Mouse (Mus musculus) intestine, postnatal 0 days (tissue): ENCODE data around the gene Dpep2nb. TPM values are rescaled to one million over a fixed set of nuclear protein-coding genes. Genes with fewer than 3 reads are reported as not detected.
A peak's percentile ranks its signal among the peaks of the same experiment; 100 is the strongest.

Experiments
- ATAC-seq: fragments of 200-750 bp; cut with Nextera tagmentation; 2 replicates; pipeline ENCODE4 v1.8.0; 2017; ENCODE audit warnings: mild to moderate bottlenecking, moderate TSS enrichment, moderate library complexity
- H3K27ac ChIP-seq: fragments of 300-500 bp; sonication (generic); 2 replicates; pipeline ENCODE4 v1.5.1; 2014; ENCODE audit warnings: mild to moderate bottlenecking, low read depth, low read length, moderate library complexity
- H3K27me3 ChIP-seq: fragments of 300-500 bp; sonication (generic); replicated peaks from 2 replicates; pipeline ENCODE4 v1.6.1; 2014; ENCODE audit warnings: low read length, mixed read lengths; ENCODE audit not compliant: control insufficient read depth, insufficient read depth
- H3K36me3 ChIP-seq: fragments of 300-500 bp; sonication (generic); 2 replicates; pipeline ENCODE4 v1.6.1; 2014; ENCODE audit warnings: mild to moderate bottlenecking, moderate library complexity; ENCODE audit not compliant: control insufficient read depth, insufficient read depth
- H3K4me1 ChIP-seq: fragments of 300-500 bp; sonication (generic); replicated peaks from 2 replicates; pipeline ENCODE4 v1.6.1; 2014; ENCODE audit warnings: antibody characterized with exemption, low read length, mixed read lengths; ENCODE audit not compliant: control insufficient read depth, insufficient read depth
- H3K4me2 ChIP-seq: fragments of 300-500 bp; sonication (generic); replicated peaks from 2 replicates; pipeline ENCODE4 v1.6.1; 2014; ENCODE audit warnings: low read depth, mild to moderate bottlenecking, moderate library complexity
- H3K4me3 ChIP-seq: fragments of 300-500 bp; sonication (generic); 2 replicates; pipeline ENCODE4 v1.5.1; 2014; ENCODE audit warnings: low read depth, low read length
- H3K9ac ChIP-seq: fragments of 300-500 bp; sonication (generic); 2 replicates; pipeline ENCODE4 v1.6.1; 2014; ENCODE audit warnings: mild to moderate bottlenecking, low read depth, low read length
- H3K9me3 ChIP-seq: fragments of 300-500 bp; sonication (generic); 2 replicates; pipeline ENCODE4 v1.6.1; 2016; ENCODE audit warnings: mixed run types; ENCODE audit not compliant: control insufficient read depth
- CTCF ChIP-seq: sonication (generic); IDR thresholded peaks from 2 replicates; pipeline ENCODE4 v1.5.1; 2016; ENCODE audit warnings: low read depth, mild to moderate bottlenecking, control low read depth, antibody characterized with exemption, moderate library complexity
- WGBS: fragments of 180-500 bp; shearing (Covaris S2); extraction: QIAGEN DNeasy Blood & Tissue Kit; methylation state at CpG from one replicate; pipeline ENCODE4 v1.1.7; 2014; 5-methylcytosine and 5-hydroxymethylcytosine counted together
- polyA plus RNA-seq: library from polyadenylated mRNA; unstranded; fragments of >200 nt; fragmentation: Nextera tagmentation; extraction: Ambion mirVana; gene quantifications from 2 replicates; pipeline ENCODE4 v1.2.1, GENCODE M21; 2015

The Dpep2nb gene
- polyA plus RNA-seq, 1 experiment from 2014 or later: not detected

DNA sequence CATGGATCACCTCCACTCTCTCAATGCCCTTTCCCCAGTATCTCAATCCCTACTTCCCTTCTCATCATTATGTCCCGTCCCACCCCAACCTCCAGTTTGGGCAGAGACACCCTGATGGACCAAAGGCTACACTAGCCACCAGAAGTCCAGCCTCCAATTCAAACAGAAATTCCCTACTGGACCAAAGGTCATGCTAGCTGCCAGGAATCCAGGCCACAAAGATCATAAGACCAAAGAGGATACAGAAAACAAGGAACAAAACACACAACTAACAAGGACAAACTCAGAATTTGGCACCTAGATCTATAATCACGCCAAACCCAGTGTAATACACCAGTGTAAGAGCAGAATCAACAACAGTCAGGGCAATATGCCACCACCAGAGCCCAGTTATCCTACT lies 6.8 kb downstream of the Dpep2nb start:
- Histone ChIP-seq H3K27ac (no peak overlapping the region), H3K4me1 (no peaks in the 10 kb centered on the region), H3K27me3 (no peaks in the 10 kb centered on the region), H3K4me2 (no peak overlapping the region), H3K36me3 (no peaks in the 10 kb centered on the region), H3K9me3 (no peaks in the 10 kb centered on the region), H3K4me3 (no peak overlapping the region), H3K9ac (no peak overlapping the region)
- TF ChIP-seq CTCF: no peak
- 83% methylated on average over 2 of the region's 2 CpGs for WGBS
- no peak for ATAC-seq

DNA sequence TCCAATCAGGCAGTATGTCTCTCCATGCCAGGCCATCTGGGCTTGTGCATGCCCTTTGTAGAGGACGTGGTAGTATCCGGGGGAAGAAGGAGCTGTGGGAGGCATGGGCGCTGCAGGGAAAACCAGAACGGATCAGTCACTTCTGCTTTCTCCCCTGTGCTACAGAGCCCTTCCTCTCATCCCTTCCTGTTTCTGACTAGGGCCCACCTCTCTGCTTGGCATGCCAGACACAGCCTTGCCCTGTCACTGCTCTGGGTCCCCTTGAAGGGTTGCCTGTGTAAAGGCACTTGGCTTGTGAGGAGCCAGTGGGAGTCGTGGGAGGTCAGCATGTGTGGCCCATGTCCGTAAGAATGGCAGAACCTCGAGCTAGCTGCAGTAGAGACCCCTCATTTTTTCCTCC lies 9.4 kb downstream of the Dpep2nb start:
- 71% methylated on average over 7 of the region's 7 CpGs for WGBS
- Histone ChIP-seq H3K4me2 (no peak overlapping the region), H3K9me3 (no peaks in the 10 kb centered on the region), H3K36me3 (no peaks in the 10 kb centered on the region), H3K27me3 (no peaks in the 10 kb centered on the region), H3K9ac (no peak overlapping the region), H3K4me1 (no peaks in the 10 kb centered on the region), H3K4me3 (no peak overlapping the region), H3K27ac (no peak overlapping the region)
- TF ChIP-seq CTCF: no peak
- no peak for ATAC-seq

DNA sequence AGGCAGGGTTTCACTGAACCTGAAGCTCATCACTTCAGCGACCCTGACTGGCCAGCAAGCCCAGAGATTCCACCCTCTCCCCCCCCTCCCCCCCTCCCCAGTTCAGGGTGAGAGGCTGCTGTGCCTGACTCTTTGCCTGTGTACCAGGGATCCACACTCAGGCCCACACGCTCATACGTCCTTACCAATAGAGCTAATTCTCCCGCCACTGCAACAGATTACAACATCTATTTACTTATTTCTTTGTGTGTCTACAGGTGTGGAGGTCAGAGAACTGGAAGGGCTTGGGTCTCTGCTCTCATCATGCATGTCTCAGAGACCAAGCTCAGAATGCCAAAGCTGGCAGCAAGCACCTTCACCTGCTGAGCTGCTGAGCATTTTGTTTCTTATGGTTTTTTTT lies 12.5 kb downstream of the Dpep2nb start:
- 54% methylated on average over 4 of the region's 4 CpGs for WGBS

DNA sequence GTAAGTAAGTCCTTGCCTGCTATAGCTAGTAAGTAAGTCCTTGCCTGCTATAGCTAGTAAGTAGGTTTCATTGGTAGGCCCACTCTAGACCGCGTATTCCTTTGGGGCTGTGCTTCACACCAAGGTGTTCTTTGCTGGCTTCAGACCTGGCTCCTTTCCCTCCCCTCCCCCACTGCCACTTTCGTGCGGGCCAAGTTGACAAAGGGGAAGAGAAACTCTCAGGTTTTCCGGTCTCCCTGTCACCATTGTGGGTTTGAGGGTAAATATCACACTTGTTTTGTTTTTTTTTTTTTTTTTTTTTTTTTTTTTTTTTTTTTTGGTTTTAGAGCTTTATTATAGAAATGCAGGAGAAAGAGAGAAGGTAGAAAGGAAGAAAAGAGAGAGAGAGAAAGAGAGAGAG lies 13.3 kb downstream of the Dpep2nb start:
- no peak for TF ChIP-seq CTCF
- Histone ChIP-seq H3K4me1 (no peaks in the 10 kb centered on the region), H3K9ac (no peak overlapping the region), H3K27ac (no peak overlapping the region), H3K9me3 (no peaks in the 10 kb centered on the region), H3K27me3 (no peaks in the 10 kb centered on the region), H3K4me3 (no peak overlapping the region), H3K4me2 (no peak overlapping the region), H3K36me3 (no peaks in the 10 kb centered on the region)
- no peak for ATAC-seq
- 66% methylated on average over 5 of the region's 5 CpGs for WGBS

More for the DNA sequence above, 12.5 kb downstream of the Dpep2nb start:
- H3K27ac ChIP-seq: no peak overlapping the region
- H3K27me3 ChIP-seq: no peaks in the 10 kb centered on the region
- no peak overlapping the region for H3K9ac ChIP-seq
- H3K4me3 ChIP-seq: no peak overlapping the region
- H3K9me3 ChIP-seq: no peaks in the 10 kb centered on the region
- no peak for TF ChIP-seq CTCF
- ATAC-seq: no peak
- H3K36me3 ChIP-seq: no peaks in the 10 kb centered on the region
- H3K4me1 ChIP-seq: no peaks in the 10 kb centered on the region
- H3K4me2 ChIP-seq: no peak overlapping the region

DNA sequence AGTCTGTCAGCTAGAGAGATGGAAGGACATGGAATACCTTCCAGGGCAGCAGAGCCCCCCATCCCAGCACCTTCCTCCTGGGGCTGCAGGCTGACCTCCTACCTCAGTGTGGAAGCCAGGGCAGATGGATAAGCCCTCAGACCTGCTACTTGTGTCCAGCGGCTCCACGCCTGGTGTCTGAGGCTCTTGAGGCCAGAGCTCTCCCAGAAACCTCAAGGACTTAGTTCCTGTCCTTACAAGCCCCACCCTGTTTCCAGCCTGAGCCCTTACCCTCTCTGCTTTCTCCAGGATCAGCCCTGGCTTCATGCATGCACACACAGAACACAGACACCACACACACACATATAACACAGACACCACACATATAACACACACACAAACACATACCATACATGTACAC lies 14.2 kb downstream of the Dpep2nb start:
- WGBS: 54% methylated on average over 2 of the region's 2 CpGs
- H3K9ac ChIP-seq: no peak overlapping the region
- H3K4me2 ChIP-seq: peak overlapping the region; percentile 14; the same call in 1 of the 2 replicates

DNA sequence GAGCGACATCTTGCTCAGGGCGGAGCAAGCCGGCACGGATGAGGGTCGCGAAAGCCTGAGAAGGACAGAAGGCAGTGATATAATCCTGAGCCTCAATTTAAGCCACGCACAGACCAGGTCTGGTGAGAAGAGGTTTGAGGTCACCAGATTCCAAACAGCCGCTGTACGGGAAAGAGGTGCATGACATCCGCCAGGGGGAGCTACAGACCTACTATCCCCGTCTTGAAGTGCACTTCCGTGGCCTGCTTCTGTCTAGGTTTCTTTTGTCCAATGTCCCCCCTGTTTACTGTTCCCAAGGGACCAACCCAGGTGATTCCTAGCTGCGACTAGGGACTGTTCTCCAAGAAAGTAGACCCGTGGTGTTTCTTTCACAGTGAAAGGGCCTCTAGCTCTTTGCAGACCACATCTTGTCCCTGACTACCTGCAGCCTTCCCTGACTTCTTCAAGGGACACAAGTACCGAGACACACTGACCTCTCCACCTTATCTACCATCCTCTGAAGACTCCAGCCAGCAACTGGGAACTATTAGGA lies 14.9 kb downstream of the Dpep2nb start, which contains the start of gene Dus2:
Gene Dus2, plus strand, starts transcription at position 482 of the 532 bp plus-strand sequence.
- Histone ChIP-seq H3K27ac (no peak within 1 kb of the TSS; the same call in 1 of the 2 replicates), H3K4me3 (no peak within 1 kb of the TSS), H3K27me3 (no peaks in the 10 kb centered on the region), H3K9ac (no peak within 1 kb of the TSS; the same call in 1 of the 2 replicates), H3K9me3 (no peaks in the 10 kb centered on the region), H3K4me2 (peak within 1 kb of the TSS; percentile 14), H3K4me1 (no peaks in the 10 kb centered on the region), H3K36me3 (no peaks in the 10 kb centered on the region)
- 7% methylated on average over 15 of the region's 15 CpGs for WGBS
- peak; percentile 95 for TF ChIP-seq CTCF
- peak; percentile 77 for ATAC-seq

More for the DNA sequence above, 14.2 kb downstream of the Dpep2nb start:
- no peaks in the 10 kb centered on the region for H3K4me1 ChIP-seq
- no peaks in the 10 kb centered on the region for H3K27me3 ChIP-seq
- H3K9me3 ChIP-seq: no peaks in the 10 kb centered on the region
- no peak overlapping the region for H3K4me3 ChIP-seq
- TF ChIP-seq CTCF: no peak
- ATAC-seq: no peak
- H3K27ac ChIP-seq: no peak overlapping the region; the same call in 1 of the 2 replicates
- H3K36me3 ChIP-seq: no peaks in the 10 kb centered on the region
